Mouse (Mus musculus) limb, embryonic 15.5 days (tissue): ENCODE measurements around the gene Nrl. TPM values are rescaled to one million over a fixed set of nuclear protein-coding genes. Genes with fewer than 3 reads are reported as not detected.

Experiments
- ATAC-seq: fragments of 200-750 bp; cut with Nextera tagmentation; 2 replicates; pipeline ENCODE4 v1.8.0; 2017; ENCODE audit warnings: low read depth, moderate TSS enrichment; ENCODE audit not compliant: insufficient number of reproducible peaks, low FRiP score, low TSS enrichment
- H3K27ac ChIP-seq: fragments of 300-500 bp; sonication (generic); 2 replicates; pipeline ENCODE4 v1.5.1; 2015; ENCODE audit warnings: moderate library complexity, mild to moderate bottlenecking, inconsistent platforms
- H3K27me3 ChIP-seq: fragments of 300-500 bp; sonication (generic); 2 replicates; pipeline ENCODE4 v1.6.1; 2015; ENCODE audit warnings: inconsistent platforms
- H3K36me3 ChIP-seq: fragments of 300-500 bp; sonication (generic); 2 replicates; pipeline ENCODE4 v1.6.1; 2015; ENCODE audit warnings: inconsistent platforms
- H3K4me1 ChIP-seq: fragments of 300-500 bp; sonication (generic); 2 replicates; pipeline ENCODE4 v1.6.1; 2015; ENCODE audit warnings: inconsistent platforms
- H3K4me2 ChIP-seq: fragments of 300-500 bp; sonication (generic); 2 replicates; pipeline ENCODE4 v1.6.1; 2015; ENCODE audit warnings: mild to moderate bottlenecking, inconsistent platforms
- H3K4me3 ChIP-seq: fragments of 300-500 bp; sonication (generic); 2 replicates; pipeline ENCODE4 v1.5.1; 2015; ENCODE audit warnings: mild to moderate bottlenecking, inconsistent platforms
- H3K9ac ChIP-seq: fragments of 300-500 bp; sonication (generic); 2 replicates; pipeline ENCODE4 v1.6.1; 2015; ENCODE audit warnings: inconsistent platforms
- H3K9me3 ChIP-seq: fragments of 300-500 bp; sonication (generic); 2 replicates; pipeline ENCODE4 v1.6.1; 2016; ENCODE audit warnings: inconsistent platforms
- WGBS: fragments of 180-500 bp; shearing (Covaris S2); methylation state at CpG from one replicate; pipeline ENCODE4 v1.1.7; 2015; 5-methylcytosine and 5-hydroxymethylcytosine counted together
- polyA plus RNA-seq: library from polyadenylated mRNA; unstranded; fragments of >200 nt; fragmentation: Nextera tagmentation; extraction: Ambion mirVana; gene quantifications from 2 replicates; pipeline ENCODE4 v1.2.1, GENCODE M21; 2015

Gene Nrl
- polyA plus RNA-seq, 1 experiment from 2014 or later, result not detected

DNA sequence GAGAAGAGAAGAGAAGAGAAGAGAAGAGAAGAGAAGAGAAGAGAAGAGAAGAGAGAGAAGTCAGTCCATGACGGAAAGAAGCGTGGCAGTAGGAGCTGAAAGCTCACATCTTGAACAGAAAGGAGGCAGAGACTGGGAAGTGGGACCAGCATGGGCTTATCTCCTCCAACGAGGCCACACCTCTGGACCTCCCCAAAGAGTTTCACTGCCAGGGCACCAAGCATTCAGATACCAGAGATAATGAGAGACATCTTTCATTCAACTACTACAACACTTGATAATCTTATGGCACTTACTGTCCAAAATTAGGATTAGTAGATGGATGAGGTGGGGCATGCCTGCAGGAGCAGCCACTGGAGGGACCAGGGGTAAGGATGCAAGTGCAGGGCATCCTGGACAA, 31.0 kb upstream of the Nrl start:
- Histone ChIP-seq H3K4me1 (peaks cover 4% of the 10 kb centered on the region; the same call in 1 of the 2 replicates), H3K4me2 (no peak overlapping the region), H3K36me3 (no peaks in the 10 kb centered on the region), H3K27me3 (no peaks in the 10 kb centered on the region), H3K9me3 (no peaks in the 10 kb centered on the region), H3K9ac (no peak overlapping the region), H3K27ac (no peak overlapping the region), H3K4me3 (no peak overlapping the region)
- WGBS, result 65% methylated on average over 3 of the region's 3 CpGs
- no peak for ATAC-seq

DNA sequence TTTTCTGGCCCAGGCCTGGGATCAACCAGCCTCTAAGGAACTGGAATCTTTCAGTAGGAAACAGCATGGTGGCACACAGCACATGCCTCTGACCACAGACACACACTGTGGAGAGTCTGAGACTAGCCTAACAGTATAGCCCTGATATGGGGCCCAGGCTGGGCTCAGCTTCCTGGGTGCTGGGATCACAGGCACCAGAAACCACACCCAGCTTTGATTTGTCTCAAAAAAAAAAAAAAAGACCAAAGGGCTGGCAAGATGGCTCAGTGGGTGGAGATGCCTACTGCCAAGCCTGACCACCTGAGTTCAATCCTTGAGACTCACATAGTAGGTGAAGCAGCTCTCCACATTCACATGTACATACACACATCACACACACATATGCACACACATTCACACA, 29.9 kb upstream of the Nrl start:
- ATAC-seq, result no peak

DNA sequence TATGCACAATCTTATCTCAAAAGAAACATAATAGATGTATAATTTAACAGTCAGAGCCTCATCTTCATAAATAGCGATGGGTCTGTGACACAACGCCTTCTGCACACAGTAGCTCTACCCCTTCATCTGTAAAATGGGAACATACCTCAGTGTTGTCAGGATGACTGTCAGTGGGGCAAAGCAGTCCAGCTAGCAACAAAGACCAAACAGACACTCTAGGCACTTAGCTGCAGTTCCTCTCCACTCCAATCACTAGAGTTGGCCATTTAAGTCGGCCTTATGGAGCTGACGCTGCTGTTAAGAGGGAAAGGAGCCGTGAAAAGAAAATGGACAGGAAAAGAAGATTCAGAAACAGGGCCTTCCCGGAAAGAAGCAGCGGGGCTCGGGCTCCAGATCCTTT, 27.0 kb upstream of the Nrl start:
- peaks cover 32% of the 10 kb centered on the region for H3K36me3 ChIP-seq
- no peaks in the 10 kb centered on the region for H3K4me1 ChIP-seq
- H3K27me3 ChIP-seq, result no peaks in the 10 kb centered on the region
- no peak overlapping the region for H3K4me2 ChIP-seq
- 92% methylated on average over 8 of the region's 8 CpGs for WGBS
- no peak overlapping the region for H3K27ac ChIP-seq
- H3K4me3 ChIP-seq, result no peak overlapping the region
- no peaks in the 10 kb centered on the region for H3K9me3 ChIP-seq
- H3K9ac ChIP-seq, result no peak overlapping the region
- ATAC-seq, result no peak

More for the DNA sequence above, 29.9 kb upstream of the Nrl start:
- 0 out of 2 replicates have a peak, but pooled peaks cover 4% of the 10 kb centered on the region for H3K4me1 ChIP-seq
- H3K27me3 ChIP-seq, result no peaks in the 10 kb centered on the region
- H3K9ac ChIP-seq, result no peak overlapping the region
- no peak overlapping the region for H3K27ac ChIP-seq
- H3K4me3 ChIP-seq, result no peak overlapping the region
- no peaks in the 10 kb centered on the region for H3K9me3 ChIP-seq
- peaks cover 5% of the 10 kb centered on the region; the same call in 1 of the 2 replicates for H3K36me3 ChIP-seq
- H3K4me2 ChIP-seq, result no peak overlapping the region

DNA sequence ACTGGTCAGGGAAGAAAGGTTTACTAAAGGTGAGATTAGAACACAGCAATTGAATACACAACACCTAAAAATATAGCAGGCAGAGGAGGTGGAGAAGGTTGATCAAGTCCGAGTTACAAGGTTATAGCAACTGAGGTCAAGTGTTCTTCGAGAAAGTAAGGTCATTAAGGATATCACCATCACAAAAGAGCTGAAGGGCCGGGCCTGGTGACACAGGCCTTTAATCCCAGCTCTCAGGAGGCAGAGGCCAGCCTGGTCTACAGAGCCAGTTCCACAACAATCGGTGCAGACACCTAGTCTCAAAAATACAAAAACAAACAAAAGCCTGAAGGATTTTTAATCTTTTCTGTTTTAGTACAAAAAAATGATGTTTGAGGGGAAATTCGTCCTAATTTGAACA, 26.6 kb upstream of the Nrl start:
- 71% methylated on average over 5 of the region's 5 CpGs for WGBS

DNA sequence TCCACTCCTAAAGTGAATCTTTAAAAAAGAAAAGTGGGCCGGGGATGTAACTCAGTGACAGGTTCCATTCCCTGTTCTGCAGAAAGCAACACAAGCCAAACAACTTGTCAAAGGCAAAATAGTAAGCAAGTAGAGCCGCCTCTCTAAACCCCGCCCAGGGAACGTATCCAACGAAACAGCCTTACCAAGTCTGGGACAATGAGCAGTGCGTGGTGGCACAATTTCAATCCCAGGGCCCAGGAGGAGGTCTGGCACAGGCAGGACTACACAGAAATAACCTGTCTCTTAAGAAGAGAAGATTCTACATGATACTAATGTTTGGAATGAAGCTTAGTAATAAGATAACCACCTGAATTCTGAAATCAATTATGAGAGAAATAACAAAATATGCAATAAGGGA, 25.4 kb upstream of the Nrl start:
- Histone ChIP-seq H3K27me3 (no peaks in the 10 kb centered on the region), H3K4me2 (no peak overlapping the region), H3K27ac (no peak overlapping the region), H3K4me3 (no peak overlapping the region), H3K9me3 (no peaks in the 10 kb centered on the region), H3K36me3 (peaks cover 45% of the 10 kb centered on the region), H3K4me1 (no peaks in the 10 kb centered on the region), H3K9ac (no peak overlapping the region)
- no peak for ATAC-seq
- WGBS, result 83% methylated on average over 6 of the region's 6 CpGs

More for the DNA sequence above, 26.6 kb upstream of the Nrl start:
- Histone ChIP-seq H3K4me2 (no peak overlapping the region), H3K4me1 (no peaks in the 10 kb centered on the region), H3K9me3 (no peaks in the 10 kb centered on the region), H3K27ac (no peak overlapping the region), H3K9ac (no peak overlapping the region), H3K27me3 (no peaks in the 10 kb centered on the region), H3K36me3 (peaks cover 35% of the 10 kb centered on the region), H3K4me3 (no peak overlapping the region)
- no peak for ATAC-seq

DNA sequence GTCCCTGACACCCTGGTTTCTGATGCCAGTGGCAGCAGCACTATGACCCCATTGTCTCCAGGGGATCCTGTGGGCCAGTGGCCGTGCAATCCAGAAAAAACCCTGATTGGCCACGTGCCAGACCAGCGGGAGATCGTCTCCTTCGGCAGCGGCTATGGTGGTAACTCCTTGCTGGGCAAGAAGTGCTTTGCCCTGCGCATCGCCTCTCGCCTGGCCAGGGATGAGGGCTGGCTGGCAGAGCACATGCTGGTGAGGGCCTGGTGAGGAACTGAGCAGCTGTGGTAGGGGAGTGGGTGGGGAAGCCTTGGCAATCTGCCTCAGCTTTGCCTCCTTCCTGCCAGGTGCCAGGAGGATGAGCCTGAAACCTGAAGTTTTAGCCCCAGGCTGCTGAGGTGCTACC, 19.6 kb upstream of the Nrl start:
- H3K4me3 ChIP-seq, result no peak overlapping the region
- no peak overlapping the region for H3K27ac ChIP-seq
- peaks cover 18% of the 10 kb centered on the region for H3K4me1 ChIP-seq
- H3K4me2 ChIP-seq, result no peak overlapping the region
- no peaks in the 10 kb centered on the region for H3K27me3 ChIP-seq
- ATAC-seq, result no peak
- H3K9me3 ChIP-seq, result no peaks in the 10 kb centered on the region
- WGBS, result 78% methylated on average over 9 of the region's 9 CpGs
- H3K9ac ChIP-seq, result no peak overlapping the region
- peaks cover 68% of the 10 kb centered on the region for H3K36me3 ChIP-seq

DNA sequence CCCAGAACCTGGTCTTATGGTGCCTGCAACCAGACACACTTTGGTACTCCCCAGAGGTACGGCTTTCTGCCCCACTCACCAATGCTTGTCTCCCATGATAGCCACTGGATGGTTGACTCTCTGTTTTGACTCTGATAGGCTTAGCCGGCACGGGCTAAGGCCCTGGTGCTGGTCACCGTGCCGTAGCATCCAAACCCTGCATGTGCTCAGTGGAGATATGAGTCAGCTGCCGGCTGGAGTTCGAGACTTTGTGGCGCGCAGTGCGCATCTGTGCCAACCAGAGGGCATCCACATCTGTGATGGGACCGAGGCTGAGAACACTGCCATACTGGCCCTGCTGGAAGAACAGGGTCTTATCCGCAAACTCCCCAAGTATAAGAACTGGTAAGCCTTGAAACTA, 17.5 kb upstream of the Nrl start:
- 94% methylated on average over 12 of the region's 12 CpGs for WGBS
- H3K4me1 ChIP-seq, result peaks cover 18% of the 10 kb centered on the region
- H3K27ac ChIP-seq, result no peak overlapping the region
- H3K36me3 ChIP-seq, result peaks cover 48% of the 10 kb centered on the region
- no peak for ATAC-seq
- no peak overlapping the region for H3K4me3 ChIP-seq
- no peaks in the 10 kb centered on the region for H3K27me3 ChIP-seq
- no peaks in the 10 kb centered on the region for H3K9me3 ChIP-seq
- H3K4me2 ChIP-seq, result no peak overlapping the region
- no peak overlapping the region for H3K9ac ChIP-seq

DNA sequence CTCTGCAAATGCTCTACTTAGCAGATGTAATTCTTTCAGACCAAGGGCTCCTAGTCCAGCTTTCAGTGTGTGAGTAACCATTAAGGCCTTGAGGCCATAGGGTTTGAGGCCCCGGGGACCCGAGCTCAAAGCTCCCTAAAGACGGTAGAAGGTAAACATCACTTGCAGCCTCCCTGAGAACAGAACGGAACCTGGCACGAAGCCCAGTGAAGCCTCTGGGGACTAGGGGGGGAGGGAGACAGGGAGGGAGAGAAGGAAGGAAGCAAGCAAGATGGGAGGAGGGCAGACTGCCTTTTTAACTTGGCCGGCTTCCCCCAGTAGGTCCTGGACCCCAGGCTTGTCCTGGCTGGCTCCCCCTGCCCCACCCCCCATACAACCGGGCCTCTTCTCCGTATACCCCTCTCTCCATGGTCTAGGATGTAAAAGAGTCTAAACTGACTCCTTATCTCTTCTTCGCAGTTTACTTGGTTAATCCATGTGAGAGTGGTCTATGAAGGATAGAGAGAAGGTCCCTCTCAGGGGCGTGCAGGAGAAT, 16.1 kb upstream of the Nrl start:
- H3K27me3 ChIP-seq, result no peaks in the 10 kb centered on the region
- peak overlapping the region; percentile 57 for H3K9ac ChIP-seq
- H3K4me3 ChIP-seq, result peak overlapping the region; percentile 69
- peak overlapping the region; percentile 87 for H3K27ac ChIP-seq
- peak overlapping the region; percentile 86 for H3K4me2 ChIP-seq
- ATAC-seq, result no peak
- peaks cover 18% of the 10 kb centered on the region for H3K4me1 ChIP-seq
- WGBS, result 5% methylated on average over 10 of the region's 10 CpGs
- H3K9me3 ChIP-seq, result no peaks in the 10 kb centered on the region
- peaks cover 37% of the 10 kb centered on the region for H3K36me3 ChIP-seq

DNA sequence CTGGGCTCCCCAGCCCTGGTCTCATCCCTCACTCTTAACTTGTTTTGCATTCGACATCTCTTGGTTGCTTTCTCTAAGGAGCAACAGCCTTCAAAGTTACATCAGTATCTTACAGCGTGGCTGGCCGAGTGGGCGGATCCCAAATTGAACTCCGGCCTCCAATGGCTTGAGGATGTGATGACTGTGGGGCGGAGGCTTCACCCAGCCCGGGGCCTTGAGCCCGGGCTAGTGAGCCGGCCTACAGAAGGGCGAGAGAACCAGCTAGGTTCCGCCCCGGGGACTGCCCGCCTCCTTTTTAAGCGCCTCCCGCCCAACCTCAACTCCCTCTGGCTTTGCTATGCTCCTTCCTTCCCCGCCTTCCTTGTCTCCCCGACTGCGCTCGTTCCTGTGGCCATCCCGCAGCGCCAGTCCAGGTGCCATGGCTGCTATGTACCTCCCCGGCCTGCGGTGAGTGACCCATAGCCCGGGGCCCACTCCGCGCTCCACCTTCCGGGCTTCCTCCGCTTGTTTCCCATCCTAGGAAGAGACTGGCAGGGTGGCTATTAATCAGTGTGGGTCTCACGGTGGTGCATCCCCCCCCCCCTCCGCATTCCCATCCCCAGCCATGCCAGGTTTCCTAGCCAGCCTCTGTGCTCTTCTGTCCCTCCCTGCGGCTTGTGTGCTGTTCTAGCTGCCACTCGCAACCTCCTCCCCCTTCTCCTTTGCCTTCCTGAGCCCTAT, 15.4 kb upstream of the Nrl start, which contains the start of gene Pck2:
TSS of gene Pck2 (plus strand) at position 200 of the 720 bp plus-strand sequence.
- H3K4me1 ChIP-seq, result peaks cover 18% of the 10 kb centered on the region
- WGBS, result under 1% methylated on average over 31 of the region's 32 CpGs
- peaks cover 32% of the 10 kb centered on the region for H3K36me3 ChIP-seq
- H3K9ac ChIP-seq, result peak within 1 kb of the TSS; percentile 57
- no peaks in the 10 kb centered on the region for H3K9me3 ChIP-seq
- peak within 1 kb of the TSS; percentile 69 for H3K4me3 ChIP-seq
- no peaks in the 10 kb centered on the region for H3K27me3 ChIP-seq
- peak; percentile 89 for ATAC-seq
- H3K27ac ChIP-seq, result peak within 1 kb of the TSS; percentile 87
- H3K4me2 ChIP-seq, result peak within 1 kb of the TSS; percentile 86

DNA sequence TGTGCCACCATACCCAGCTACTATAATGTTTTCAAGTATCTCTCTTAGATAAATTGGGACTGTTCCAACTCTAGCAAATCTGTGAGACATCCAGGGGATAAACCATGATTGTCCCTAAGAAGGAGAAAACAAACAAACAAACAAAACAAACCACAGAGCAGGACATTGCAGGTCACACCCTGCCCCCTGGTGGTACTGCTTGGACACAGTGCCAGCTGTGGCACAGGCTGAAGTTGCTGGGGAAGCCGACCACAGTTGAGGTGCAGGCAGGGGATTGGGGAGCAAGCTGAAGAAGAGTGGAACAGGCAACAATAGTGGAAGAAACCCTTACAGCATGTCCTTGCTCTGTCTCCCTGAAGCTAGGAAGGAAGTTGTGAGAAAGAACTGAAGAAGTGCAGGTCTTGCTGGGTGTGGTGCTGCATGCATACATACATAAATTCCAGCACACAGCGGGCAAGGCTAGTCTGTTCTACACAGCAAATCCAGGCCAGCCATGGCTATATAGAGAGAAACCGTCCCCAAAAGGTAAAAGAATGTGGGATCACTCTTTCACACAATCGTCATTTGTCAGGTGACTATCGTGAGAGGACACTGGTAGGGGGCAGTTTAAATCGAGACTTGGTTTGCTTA, 11.4 kb upstream of the Nrl start:
- WGBS, result 46% methylated on average over 6 of the region's 6 CpGs
- H3K9ac ChIP-seq, result no peak overlapping the region
- no peak overlapping the region for H3K4me2 ChIP-seq
- no peak for ATAC-seq
- H3K4me3 ChIP-seq, result no peak overlapping the region
- no peaks in the 10 kb centered on the region for H3K9me3 ChIP-seq
- H3K27me3 ChIP-seq, result no peaks in the 10 kb centered on the region
- H3K4me1 ChIP-seq, result peaks cover 10% of the 10 kb centered on the region
- no peaks in the 10 kb centered on the region for H3K36me3 ChIP-seq
- no peak overlapping the region for H3K27ac ChIP-seq

DNA sequence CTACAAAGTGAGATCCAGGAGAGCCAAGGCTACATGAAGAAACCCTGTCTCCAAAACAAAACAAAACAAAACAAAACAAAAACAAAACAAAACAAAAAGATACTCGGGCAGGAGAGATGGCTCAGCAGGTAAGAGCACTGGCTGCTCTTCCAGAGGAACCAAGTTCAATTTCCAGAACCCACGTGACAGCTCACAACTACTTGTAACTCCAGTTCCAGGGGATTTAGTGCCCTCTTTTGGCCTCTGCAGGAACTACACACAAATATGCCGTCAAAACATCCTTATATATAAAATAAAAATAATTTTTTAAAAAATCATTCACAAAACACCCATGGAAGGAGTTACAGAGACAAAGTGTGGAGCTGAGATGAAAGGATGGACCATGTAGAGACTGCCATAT, 3.2 kb upstream of the Nrl start:
- Histone ChIP-seq H3K36me3 (no peaks in the 10 kb centered on the region), H3K4me2 (no peak overlapping the region)
- 20% methylated on average over 3 of the region's 3 CpGs for WGBS

DNA sequence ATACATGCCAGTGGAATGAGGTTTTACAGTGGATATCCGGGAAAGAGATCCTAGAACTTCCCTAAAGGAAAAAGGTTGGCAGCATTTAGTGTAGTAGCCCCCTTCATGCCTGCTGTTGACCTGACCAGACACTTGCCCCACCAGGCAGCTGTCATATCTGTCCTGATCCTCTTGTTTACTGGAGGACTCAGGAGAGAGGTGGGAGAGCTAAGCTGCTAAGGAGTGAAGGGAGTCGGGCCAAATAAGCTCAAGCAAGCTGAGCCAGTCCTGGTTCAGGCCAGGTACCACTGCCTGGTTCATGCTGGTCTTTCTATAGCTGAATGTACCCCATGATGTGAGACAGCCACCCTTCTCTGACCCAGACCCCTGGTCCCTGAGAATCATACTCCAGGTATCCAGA, 1.9 kb upstream of the Nrl start:
- 81% methylated on average over 2 of the region's 2 CpGs for WGBS
- Histone ChIP-seq H3K4me2 (no peak overlapping the region), H3K9ac (no peak overlapping the region), H3K27ac (no peak overlapping the region), H3K4me3 (no peak overlapping the region), H3K27me3 (peaks cover 17% of the 10 kb centered on the region), H3K36me3 (no peaks in the 10 kb centered on the region), H3K9me3 (no peaks in the 10 kb centered on the region), H3K4me1 (no peaks in the 10 kb centered on the region)
- ATAC-seq, result no peak

More for the DNA sequence above, 3.2 kb upstream of the Nrl start:
- no peak for ATAC-seq
- no peak overlapping the region for H3K27ac ChIP-seq
- peaks cover 6% of the 10 kb centered on the region; the same call in 1 of the 2 replicates for H3K27me3 ChIP-seq
- H3K9ac ChIP-seq, result no peak overlapping the region
- H3K9me3 ChIP-seq, result no peaks in the 10 kb centered on the region
- no peak overlapping the region for H3K4me3 ChIP-seq
- H3K4me1 ChIP-seq, result no peaks in the 10 kb centered on the region
